Mouse (Mus musculus): ENCODE results near the gene Ruvbl2.

DNA sequence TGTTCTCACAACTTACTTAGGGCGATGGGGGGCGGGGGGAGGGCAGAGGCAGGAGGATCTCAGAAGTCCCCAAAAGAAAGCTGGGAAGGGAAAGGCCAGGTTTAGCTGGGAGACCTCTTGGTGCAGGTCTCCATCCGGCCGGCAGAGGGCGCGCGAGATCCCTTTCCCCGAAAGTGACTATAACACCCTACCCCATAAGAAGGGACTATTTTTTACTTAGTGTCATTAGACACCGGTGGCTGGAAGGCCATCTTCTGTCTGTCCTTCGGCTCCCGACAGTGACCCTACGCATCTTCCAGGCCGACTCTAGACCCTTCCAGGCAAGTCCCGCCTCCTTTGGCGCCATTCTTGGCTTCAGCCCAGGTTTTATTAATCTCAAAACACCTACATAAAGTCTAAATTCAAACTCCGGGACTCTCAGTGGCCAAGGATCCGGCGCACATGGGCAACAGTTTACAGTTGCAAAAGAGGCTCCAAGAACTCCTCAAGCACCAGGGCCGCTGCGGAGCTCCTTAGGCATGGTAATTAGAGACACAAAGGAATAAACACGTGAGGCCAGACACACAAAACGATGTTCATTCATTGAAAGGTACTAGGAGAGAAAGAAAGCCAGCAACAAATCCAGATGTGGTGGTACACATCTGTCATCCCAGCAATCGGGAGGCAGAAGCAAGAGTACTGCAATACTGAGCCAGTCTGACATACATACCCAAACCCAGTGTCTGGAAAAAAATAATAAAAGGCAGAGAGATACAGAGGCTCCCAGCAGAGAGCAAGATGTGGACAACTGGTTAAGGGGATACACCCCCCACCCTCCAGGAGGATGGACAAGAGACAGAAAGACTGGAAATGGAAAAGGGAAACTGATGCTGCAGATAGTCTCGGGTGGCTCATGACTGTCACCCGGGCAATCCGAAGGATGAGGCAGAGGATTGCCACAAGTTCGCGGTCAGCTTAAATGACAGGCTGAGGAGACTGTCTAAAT, 32.5 kb downstream of the Ruvbl2 start, which contains the start of gene Kcna7:
- TF ChIP-seq NRF1 (IDR thresholded peaks at IDR 0.05; ENCODE audit: low read depth, low read length) (no peak), JUND (conservative IDR thresholded peaks at IDR 0.05; ENCODE audit: low read depth, low read length) (no peak), BHLHE40 (IDR thresholded peaks at IDR 0.05; ENCODE audit: low read depth, low read length) (no peak), CTCF (conservative IDR thresholded peaks at IDR 0.05 in 1 of 2, IDR thresholded peaks at IDR 0.05 in 1 of 2; ENCODE audit: low read depth in 2 of 2, low read length in 2 of 2) (peak; percentile 45 to 78), NELFE (IDR thresholded peaks at IDR 0.05; ENCODE audit: low read depth, low read length) (peak; percentile 45; the same call in 1 of the 2 replicates), ZC3H11A (IDR thresholded peaks at IDR 0.05; ENCODE audit: low read depth, low read length) (no peak), HCFC1 (IDR thresholded peaks at IDR 0.05; ENCODE audit: low read depth, low read length) (no peak; the same call in 1 of the 2 replicates), MAX (IDR thresholded peaks at IDR 0.05; ENCODE audit: low read length) (no peak), EP300 (IDR thresholded peaks at IDR 0.05; ENCODE audit: low read length) (no peak)

Measured in CH12.LX (cell line).